Mouse (Mus musculus): ENCODE data around the gene Mpzl1.

DNA sequence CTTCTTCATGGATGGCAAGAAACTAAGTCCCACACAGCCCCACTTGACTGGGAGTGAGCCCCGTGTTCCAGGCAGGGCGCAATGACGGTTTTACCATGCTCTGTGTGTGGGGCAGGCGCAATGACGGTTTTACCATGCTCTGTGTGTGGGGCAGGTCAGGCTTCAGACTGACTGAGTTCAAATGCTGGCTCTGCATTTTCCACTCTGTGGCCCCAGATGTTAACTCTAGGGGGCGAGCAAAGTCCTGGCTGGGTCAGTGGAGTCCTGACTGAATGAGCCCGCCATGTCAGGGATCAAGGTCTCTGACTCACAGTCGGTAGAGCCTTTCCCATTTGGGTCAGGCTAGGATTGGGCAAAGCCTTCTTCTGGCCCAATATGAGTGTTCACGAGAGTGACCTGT lies 38.0 kb upstream of the Mpzl1 start:
- TF ChIP-seq CTCF (conservative IDR thresholded peaks at IDR 0.05; ENCODE audit: low read length), result peak; percentile 33
- no peak for TF ChIP-seq NANOG (IDR thresholded peaks at IDR 0.05; ENCODE audit: borderline replicate concordance, low read length)
- TF ChIP-seq POU5F1 (IDR thresholded peaks at IDR 0.05; ENCODE audit: borderline replicate concordance, low read length), result no peak
